Mouse (Mus musculus): ENCODE results near the gene Ddx54. TPM values are rescaled to one million over a fixed set of nuclear protein-coding genes. Genes with fewer than 3 reads are reported as not detected.

The Ddx54 gene
- total RNA-seq (2021) = 10 to 100 TPM; 40.7 to 42.5 TPM

DNA sequence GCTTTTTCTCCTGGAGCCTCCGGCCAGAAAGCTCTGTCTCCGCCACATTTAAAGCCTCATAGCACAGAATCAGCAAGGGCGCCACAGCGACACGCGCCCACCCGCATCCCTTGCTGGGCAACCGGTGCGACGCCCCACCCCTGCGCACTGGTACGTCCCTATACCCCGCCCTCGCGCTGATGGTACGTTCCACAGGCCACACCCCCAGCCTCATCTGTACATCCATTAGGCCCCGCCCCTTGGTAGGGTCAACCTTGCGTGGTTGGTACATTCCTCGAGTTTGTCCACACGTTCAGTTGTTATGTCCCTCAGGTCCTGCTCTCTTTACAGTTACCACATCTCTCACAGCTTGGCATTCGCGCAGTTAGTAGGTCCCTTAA is at the start of gene Ddx54, which contains the start of gene Rita1:
Gene Ddx54, plus strand, starts transcription at position 298 of the 380 bp plus-strand sequence.
Gene Rita1, minus strand, starts transcription at position 148 of the 380 bp plus-strand sequence.
- DNase-seq (ENCODE audit: extremely low spot score in 1 of 2, low spot score in 1 of 2) = peak in 1 of 2 experiments; percentile 98

DNA sequence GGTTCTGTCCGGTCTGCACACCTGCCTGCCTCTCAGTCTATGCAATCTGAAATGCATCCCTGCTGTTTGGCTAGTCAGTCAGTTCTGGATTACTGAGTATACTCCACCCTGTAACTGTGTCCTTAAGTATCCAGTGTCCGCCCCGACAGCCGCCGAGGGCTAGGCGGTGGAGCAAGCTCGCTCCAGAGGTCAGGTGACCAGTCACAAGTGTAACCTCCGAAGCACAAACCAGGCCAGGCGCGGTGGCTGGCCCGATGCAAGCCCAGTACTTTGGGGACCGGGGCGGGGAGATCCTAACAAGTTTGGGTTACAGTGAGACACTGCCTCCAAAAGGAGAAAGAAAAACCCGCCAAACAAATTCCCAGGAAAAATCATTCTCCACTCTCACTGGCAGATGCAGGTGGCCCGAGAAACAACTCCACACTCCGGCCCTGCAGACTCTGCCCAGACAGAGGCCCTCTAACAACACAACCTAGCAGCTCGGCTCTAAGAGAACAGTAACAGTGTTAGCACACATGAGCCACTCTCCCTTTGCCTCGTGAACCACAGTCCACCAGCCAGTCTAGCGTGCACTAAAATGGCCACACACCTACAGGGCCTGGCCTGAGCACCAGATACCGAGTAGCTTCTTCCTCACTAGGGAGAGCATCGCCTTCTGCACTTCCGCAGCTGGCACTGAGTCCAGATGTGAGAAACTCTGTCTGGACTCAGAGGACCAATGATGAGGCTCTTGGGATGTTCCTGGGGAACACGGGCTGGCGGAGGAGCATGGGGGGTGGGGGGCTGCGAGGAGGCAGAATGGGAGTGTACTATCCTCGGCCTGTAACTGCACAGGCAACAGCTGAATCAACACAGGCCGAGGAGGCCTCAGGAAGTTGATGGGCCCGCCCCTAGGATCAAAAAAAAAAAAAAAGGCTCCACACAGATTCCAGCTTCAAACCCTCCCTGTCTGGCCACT is 49.3 kb upstream of the Ddx54 start:
- no peak for DNase-seq (ENCODE audit: extremely low spot score in 1 of 2, low spot score in 1 of 2)

DNA sequence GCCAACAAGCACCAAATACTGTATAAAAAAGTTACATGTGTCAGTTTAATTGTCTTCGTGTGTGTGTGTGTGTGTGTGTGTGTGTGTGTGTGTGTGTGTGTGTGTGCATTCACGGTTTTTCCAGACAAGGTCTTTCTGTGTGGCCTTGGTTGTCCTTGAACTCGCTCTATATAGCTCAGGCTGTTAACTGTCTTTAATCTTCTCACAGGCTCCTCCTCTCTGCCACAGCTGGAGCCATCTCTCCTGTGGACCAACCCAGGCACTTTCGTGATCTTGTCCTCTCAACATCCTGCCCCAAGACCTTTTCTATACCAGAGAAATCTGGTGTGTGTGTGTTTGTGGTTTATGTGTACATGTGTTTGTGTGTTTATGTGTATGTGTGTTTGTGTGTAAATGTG is 48.6 kb upstream of the Ddx54 start:
- no peak for DNase-seq (ENCODE audit: extremely low spot score in 1 of 2, low spot score in 1 of 2)

DNA sequence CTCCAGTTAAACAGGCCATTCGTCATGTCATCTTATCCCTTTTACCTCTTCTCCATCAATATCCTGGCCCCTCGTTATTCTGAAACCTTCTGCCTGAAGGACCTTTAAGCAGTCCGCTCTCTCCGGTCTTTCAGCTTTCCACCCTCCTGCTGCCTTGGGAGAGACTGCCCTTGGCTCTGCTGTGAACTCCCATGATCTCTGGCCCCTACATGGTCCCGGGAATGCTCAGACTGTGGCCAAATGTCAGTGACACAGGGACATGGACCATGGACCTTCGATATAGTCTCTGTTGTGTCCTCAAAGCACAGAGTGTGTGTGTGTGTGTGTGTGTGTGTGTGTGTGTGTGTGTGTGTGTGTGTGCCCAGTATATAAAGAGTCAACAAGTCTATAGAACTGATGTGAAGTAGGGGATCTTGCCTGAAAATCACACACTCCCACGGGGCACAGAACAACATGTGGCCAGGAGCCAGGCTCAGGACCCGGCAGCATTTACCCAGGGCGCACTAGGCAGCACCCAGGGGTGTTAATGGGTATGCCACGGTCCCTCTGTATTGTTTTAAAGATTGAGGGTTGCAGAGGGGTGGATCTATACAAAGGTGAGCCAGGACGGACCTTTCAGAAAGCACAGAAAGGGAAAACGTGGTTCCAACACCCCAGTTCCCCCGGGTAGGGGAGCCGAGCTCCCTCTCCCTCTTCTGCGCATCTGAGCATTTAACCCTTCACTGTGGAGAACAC is 47.2 kb upstream of the Ddx54 start:
- no peak for DNase-seq (ENCODE audit: extremely low spot score in 1 of 2, low spot score in 1 of 2)

- DNase-seq (ENCODE audit: extremely low spot score in 1 of 2, low spot score in 1 of 2) = peak in 1 of 2 experiments; percentile 32
Measured at GRCm38 (mm10) chr5:120566101-120566500, 46.4 kb upstream of the Ddx54 start.

DNA sequence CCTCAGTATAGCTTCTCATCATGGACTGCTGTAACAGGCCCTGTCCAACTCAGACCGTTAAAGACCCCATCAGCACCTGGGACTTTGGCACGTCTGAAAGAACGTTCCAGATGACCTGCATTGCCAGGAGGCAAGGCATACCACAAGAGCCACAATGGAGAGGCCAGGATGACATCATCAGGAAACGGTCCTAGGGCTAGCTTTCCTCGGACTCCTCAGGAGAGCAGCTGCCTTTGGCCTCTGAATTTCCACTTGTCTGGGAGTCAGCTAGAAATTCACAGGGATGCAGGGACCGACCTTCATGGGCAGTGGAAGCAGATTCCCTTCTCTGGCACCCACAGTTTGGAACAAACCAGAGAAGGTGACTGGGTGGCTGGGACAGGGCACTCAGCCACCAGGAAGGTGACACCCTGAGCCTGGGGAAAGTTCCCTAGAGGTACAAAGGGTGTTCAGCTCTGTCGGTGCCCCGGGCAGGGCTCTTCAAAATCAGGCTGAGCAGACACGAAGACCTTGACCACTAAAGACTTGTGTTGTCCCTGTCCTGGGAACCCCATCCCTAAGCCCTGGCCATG is 45.8 kb upstream of the Ddx54 start:
- no peak for DNase-seq (ENCODE audit: extremely low spot score in 1 of 2, low spot score in 1 of 2)

- DNase-seq (ENCODE audit: extremely low spot score in 1 of 2, low spot score in 1 of 2) = no peak
Measured at GRCm38 (mm10) chr5:120567253-120567701, 45.3 kb upstream of the Ddx54 start.

- DNase-seq (ENCODE audit: extremely low spot score in 1 of 2, low spot score in 1 of 2) = no peak
Measured at GRCm38 (mm10) chr5:120567761-120568211, 44.8 kb upstream of the Ddx54 start.

GRCm38 (mm10) chr5:120568336-120568768 is 44.2 kb upstream of the Ddx54 start:
- no peak for DNase-seq (ENCODE audit: extremely low spot score in 1 of 2, low spot score in 1 of 2)

GRCm38 (mm10) chr5:120568964-120569363 is 43.6 kb upstream of the Ddx54 start:
- no peak for DNase-seq (ENCODE audit: extremely low spot score in 1 of 2, low spot score in 1 of 2)

DNA sequence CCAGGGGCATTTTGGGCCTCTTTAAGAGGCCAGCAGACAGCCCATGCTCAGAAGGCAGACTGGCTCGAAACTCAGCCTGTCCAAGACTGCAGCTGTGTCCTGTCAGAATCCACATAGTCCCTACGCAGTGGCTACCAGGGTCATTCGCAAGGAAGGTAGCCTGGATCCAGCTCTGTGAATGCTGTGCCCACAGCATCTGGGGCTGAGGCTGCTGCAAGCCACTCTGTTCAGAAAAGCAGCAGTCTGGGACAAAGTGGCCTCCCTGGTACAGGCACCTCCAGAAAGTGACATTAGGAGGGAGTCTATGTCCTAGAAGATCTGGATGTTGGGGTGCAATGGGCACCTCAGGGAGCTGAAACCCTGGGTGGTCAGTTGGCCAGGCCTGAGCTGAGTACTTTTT is 42.7 kb upstream of the Ddx54 start:
- no peak for DNase-seq (ENCODE audit: extremely low spot score in 1 of 2, low spot score in 1 of 2)

GRCm38 (mm10) chr5:120570289-120570897 is 42.1 kb upstream of the Ddx54 start:
- no peak for DNase-seq (ENCODE audit: extremely low spot score in 1 of 2, low spot score in 1 of 2)

GRCm38 (mm10) chr5:120571056-120571740 is 41.3 kb upstream of the Ddx54 start:
- DNase-seq (ENCODE audit: extremely low spot score in 1 of 2, low spot score in 1 of 2) = no peak

DNA sequence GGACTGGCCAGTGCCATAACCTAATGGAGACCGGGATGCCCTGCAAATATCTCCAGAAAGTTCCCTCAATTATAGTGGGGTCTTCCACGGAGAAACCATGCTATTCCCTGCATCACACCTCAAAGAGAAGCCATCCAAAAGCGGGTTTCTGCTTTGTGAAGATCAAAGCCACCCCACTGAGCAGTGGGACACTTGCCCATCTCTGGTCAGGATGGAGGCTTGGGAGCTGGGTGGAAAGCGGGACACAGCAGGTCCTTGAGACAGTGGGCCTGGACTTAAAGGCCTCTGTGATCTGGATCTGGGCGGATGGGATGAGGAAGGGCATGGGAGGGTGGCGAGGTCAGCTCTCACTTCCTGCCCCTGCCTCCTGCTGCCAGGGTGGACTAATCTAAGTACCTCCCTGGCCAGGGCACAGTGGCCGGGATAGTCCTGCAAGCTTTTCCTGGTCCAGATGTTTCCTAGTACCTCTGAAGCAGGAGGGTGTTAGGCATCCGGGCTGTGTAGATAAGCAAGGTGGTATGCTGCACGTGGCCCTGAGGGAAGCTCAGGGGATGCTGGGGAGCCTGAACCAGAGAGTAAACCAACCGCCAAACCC is 38.0 kb upstream of the Ddx54 start:
- DNase-seq (ENCODE audit: extremely low spot score in 1 of 2, low spot score in 1 of 2) = no peak

DNA sequence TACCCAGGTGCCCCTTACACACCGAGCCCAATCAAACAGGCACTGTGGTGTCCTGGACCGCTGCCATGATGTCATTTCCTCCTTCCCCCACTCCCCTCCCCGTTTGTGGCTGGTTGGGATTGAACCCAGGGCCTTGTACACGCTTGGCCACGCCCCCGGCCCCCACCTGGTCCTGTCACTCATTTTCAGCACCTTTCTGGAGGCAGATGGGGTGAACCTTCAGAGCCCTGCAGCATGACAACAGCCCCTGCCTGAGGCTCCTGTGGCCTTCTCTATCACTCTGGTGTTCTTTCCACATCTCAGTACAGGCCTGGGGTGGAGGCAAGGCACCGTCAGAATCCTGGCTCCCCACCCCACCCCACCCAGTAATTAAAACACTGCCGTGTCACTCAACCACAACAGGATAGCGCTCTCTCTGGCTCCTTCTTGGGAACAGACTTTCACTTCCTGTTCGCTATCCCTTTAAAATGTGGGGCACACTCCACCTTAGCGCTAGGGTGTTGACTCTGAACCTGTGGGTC is 35.7 kb upstream of the Ddx54 start:
- DNase-seq (ENCODE audit: extremely low spot score in 1 of 2, low spot score in 1 of 2) = no peak

DNA sequence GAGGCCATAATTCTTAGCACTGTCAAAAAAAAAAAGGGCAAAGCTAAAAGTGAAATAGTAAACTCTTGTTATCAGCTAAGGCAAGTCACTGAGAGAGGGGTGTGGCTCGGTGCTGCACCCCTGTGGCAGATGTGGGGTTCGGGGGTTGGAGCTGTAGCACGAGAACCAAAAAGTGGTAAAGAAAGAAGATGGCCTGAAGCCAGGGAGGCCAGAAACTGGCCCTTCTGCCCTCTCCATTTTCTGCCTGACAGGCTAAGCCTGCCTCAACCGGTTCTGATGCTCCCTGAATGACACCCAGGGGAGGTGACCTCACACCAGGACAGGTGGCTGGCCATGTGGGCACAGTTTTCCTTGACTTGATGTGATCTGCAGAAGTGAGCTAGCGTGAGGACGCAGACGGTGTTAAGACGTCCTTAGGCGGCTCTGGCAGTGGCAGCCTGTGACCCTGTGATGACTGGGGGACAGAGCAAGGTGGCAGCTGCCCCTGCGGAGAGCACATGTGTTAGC is 34.6 kb upstream of the Ddx54 start:
- DNase-seq (ENCODE audit: extremely low spot score in 1 of 2, low spot score in 1 of 2) = no peak

DNA sequence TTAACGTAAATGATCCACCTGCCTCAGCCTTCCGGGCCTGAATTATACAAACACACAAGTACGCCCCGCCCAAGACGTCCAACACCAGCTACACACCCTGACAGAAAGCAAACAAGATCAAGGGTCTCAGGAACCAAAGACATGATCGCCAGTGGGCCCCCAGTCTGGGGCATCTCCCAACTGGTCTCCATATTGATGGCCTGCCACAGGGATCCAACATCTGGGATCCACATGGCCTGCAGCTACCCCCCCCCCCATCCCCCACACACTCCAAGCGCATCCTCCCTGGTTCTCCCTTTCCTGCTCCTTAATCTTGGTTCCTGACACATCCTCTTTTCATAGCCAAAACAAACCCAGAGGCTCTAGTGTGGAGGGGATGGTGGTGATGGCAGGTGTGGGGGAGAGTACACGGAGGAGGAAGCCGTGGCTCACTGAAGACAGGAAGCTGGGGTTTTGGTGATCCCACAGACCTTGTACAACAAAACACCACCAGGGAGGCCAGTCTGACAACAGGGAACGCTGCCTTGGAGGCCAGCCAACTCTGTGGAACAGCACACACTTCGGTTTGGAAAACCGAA is 33.9 kb upstream of the Ddx54 start:
- no peak for DNase-seq (ENCODE audit: extremely low spot score in 1 of 2, low spot score in 1 of 2)

DNA sequence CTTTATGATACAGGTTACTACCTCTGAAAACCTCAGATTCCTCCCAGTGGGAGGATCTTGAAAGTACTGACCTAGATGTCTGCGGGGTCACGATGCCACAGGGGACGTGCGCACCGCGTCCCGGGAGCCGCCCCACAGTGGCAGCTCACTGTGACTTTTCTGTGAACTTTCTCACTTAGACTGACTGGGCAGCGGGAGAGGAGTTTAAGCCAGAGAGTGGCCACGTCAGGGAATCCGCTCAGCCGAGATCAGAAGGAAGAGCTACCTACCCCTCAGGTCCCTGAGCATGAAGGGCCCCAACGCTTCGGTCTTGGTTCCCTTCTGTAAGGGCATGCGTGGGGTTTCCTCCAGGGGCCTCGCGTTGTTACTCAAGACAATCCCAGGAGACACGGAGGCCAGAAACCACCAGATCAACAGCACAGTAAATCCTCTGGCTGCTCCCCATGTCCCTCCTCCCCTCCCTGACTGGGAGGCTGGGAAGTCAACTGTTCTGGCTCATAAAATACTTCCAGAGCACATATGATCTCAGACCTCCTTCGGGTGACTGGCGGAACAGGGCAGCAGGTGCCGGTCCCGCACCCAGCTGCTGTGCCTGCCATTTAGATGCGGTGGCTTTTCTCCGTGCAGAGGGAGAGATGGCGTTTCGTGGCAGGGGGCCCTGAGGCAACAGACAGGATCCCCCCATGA is 33.2 kb upstream of the Ddx54 start:
- DNase-seq (ENCODE audit: extremely low spot score in 1 of 2, low spot score in 1 of 2) = no peak
